Mouse (Mus musculus) bone marrow, adult 2 months (tissue): ENCODE measurements around the gene Bfsp2.

Experiments
- CTCF ChIP-seq: fragments of 200-500 bp; IDR thresholded peaks from 2 replicates; pipeline ENCODE4 v1.5.1; 2011; ENCODE audit warnings: low read length, control low read depth; ENCODE audit not compliant: control insufficient read depth, insufficient read depth
- POLR2A ChIP-seq: fragments of 200-500 bp; IDR thresholded peaks from 2 replicates; pipeline ENCODE4 v1.6.1; 2011; ENCODE audit warnings: low read depth, mild to moderate bottlenecking, control low read depth, low read length, borderline replicate concordance; ENCODE audit not compliant: control insufficient read depth

- TF ChIP-seq POLR2A: no peak
- no peak for TF ChIP-seq CTCF
Measured at GRCm38 (mm10) chr9:103424869-103425268, 55.4 kb downstream of the Bfsp2 start.
